Mouse (Mus musculus) hematopoietic stem cell, adult 5-6 weeks (primary cell): ENCODE data around the gene Acaa1b. TPM values are rescaled to one million over a fixed set of nuclear protein-coding genes. Genes with fewer than 3 reads are reported as not detected.

Source experiments
- ATAC-seq, 2 experiments: fragments of 125-278 bp in 1 of 2; replicated peaks in 1 of 2; 2 replicates each; pipeline ENCODE4 v1.8.0; 2016 to 2017; ENCODE audit warnings: inconsistent platforms in 2 of 2, mild to moderate bottlenecking in 2 of 2, moderate number of reproducible peaks in 2 of 2, low read depth in 1 of 2, moderate TSS enrichment in 1 of 2; ENCODE audit not compliant: low FRiP score in 2 of 2, poor library complexity in 2 of 2, severe bottlenecking in 2 of 2, insufficient read depth in 1 of 2, low TSS enrichment in 1 of 2
- total RNA-seq: library from RNA; stranded (forward); fragments of 172-1452, 232-1000 nt; gene quantifications from 2 replicates; pipeline ENCODE4 v1.2.3, GENCODE M21; 2017

Gene Acaa1b
- total RNA-seq, 1 experiment from 2014 or later = not detected

- no peak for ATAC-seq
Measured at GRCm38 (mm10) chr9:119146098-119146770, 10.7 kb downstream of the Acaa1b start.

- no peak for ATAC-seq
Measured at GRCm38 (mm10) chr9:119145638-119146037, 11.3 kb downstream of the Acaa1b start.

- ATAC-seq = no peak
Measured at GRCm38 (mm10) chr9:119145137-119145536, 11.8 kb downstream of the Acaa1b start.

GRCm38 (mm10) chr9:119144696-119145095 lies 12.2 kb downstream of the Acaa1b start:
- no peak for ATAC-seq

GRCm38 (mm10) chr9:119143372-119143771 lies 13.5 kb downstream of the Acaa1b start:
- no peak for ATAC-seq

GRCm38 (mm10) chr9:119142066-119142465 lies 14.8 kb downstream of the Acaa1b start:
- ATAC-seq = no peak

GRCm38 (mm10) chr9:119138836-119139235 lies 18.1 kb downstream of the Acaa1b start:
- ATAC-seq = no peak

GRCm38 (mm10) chr9:119130692-119131091 lies 26.2 kb downstream of the Acaa1b start:
- no peak for ATAC-seq

- ATAC-seq = no peak
Measured at GRCm38 (mm10) chr9:119128436-119129181, 28.3 kb downstream of the Acaa1b start.

- ATAC-seq = no peak; a peak in 1 of 4 replicates
Measured at GRCm38 (mm10) chr9:119122596-119123369, 34.1 kb downstream of the Acaa1b start.

- ATAC-seq = no peak
Measured at GRCm38 (mm10) chr9:119120168-119120560, 36.7 kb downstream of the Acaa1b start.

GRCm38 (mm10) chr9:119119409-119120167 lies 37.3 kb downstream of the Acaa1b start:
- no peak for ATAC-seq

GRCm38 (mm10) chr9:119114911-119115310 lies 42.0 kb downstream of the Acaa1b start:
- no peak for ATAC-seq

GRCm38 (mm10) chr9:119110640-119111039 lies 46.3 kb downstream of the Acaa1b start:
- no peak for ATAC-seq

GRCm38 (mm10) chr9:119109685-119110353 lies 47.1 kb downstream of the Acaa1b start:
- no peak for ATAC-seq

- no peak for ATAC-seq
Measured at GRCm38 (mm10) chr9:119107566-119107965, 49.3 kb downstream of the Acaa1b start.

- ATAC-seq = no peak
Measured at GRCm38 (mm10) chr9:119102783-119103113, 54.1 kb downstream of the Acaa1b start.
